Mouse (Mus musculus): ENCODE results near the gene Eid2b.

- TF ChIP-seq GATA1 (IDR thresholded peaks at IDR 0.05; ENCODE audit: borderline replicate concordance, low read length) (no peak), FLI1 (IDR thresholded peaks at IDR 0.05; ENCODE audit: low read length) (no peak)
Observed at GRCm38 (mm10) chr7:28306216-28306615, 28.7 kb downstream of the Eid2b start.

Measured in megakaryocyte, embryonic 14.5 days (primary cell).